In genomic region chr12:10272038-10272437, GRCm38 (mm10) we compare ENCODE assay signal across 21 mouse cellular contexts.
DNase-seq lines count a peak whose midpoint lies in the region; ATAC-seq and TF ChIP-seq lines count a peak whose summit lies in the region.
"Had no signal": no experiment of that assay in that cellular context is flagged by ENCODE, and none has a peak within 500 bp of the region (broad histone marks: within the 10 kb centered on the region; RNA-seq: fewer than 3 reads in every experiment).

No protein-coding gene starts in this region.

- H3K4me3 ChIP-seq in embryonic facial prominence, embryonic 14.5 days (ENCODE audit: low read depth, low read length), result no peak overlapping the region
- H3K4me3 ChIP-seq in embryonic facial prominence, embryonic 10.5 days, result no peak overlapping the region
- no peak overlapping the region for H3K4me3 ChIP-seq in layer of hippocampus, adult 2 months
- H3K4me3 ChIP-seq in forebrain, embryonic 12.5 days (replicated peaks), result no peak overlapping the region
- H3K4me3 ChIP-seq: gastrocnemius, adult 2 months; heart, embryonic 13.5 days; hindbrain, embryonic 15.5 days had no signal

- no peak overlapping the region for H3K4me2 ChIP-seq in embryonic facial prominence, embryonic 14.5 days (ENCODE audit: low read depth, low read length)
- H3K4me2 ChIP-seq in forebrain, embryonic 12.5 days, result no peak overlapping the region
- H3K4me2 ChIP-seq: heart, embryonic 13.5 days; hindbrain, embryonic 15.5 days had no signal

- no peak overlapping the region for H3K27ac ChIP-seq in embryonic facial prominence, embryonic 14.5 days (replicated peaks; ENCODE audit: low read depth, low read length)
- H3K27ac ChIP-seq in embryonic facial prominence, embryonic 10.5 days (replicated peaks), result no peak overlapping the region
- peak overlapping the region; percentile 11; the same call in 1 of the 2 replicates for H3K27ac ChIP-seq in layer of hippocampus, adult 2 months
- no peak overlapping the region for H3K27ac ChIP-seq in forebrain, embryonic 12.5 days
- H3K27ac ChIP-seq: gastrocnemius, adult 2 months; heart, embryonic 13.5 days; hindbrain, embryonic 15.5 days had no signal

- no peak for ATAC-seq in embryonic facial prominence, embryonic 14.5 days (ENCODE audit: low read depth)
- no peak for ATAC-seq in forebrain, embryonic 12.5 days (ENCODE audit: low FRiP score)
- ATAC-seq: activated CD4-positive, CD25-positive, alpha-beta regulatory T cell, adult 4 months; CD4-positive, CD25-positive, alpha-beta regulatory T cell, adult 4 months; forebrain, embryonic 16.5 days; Patski had no signal

- no peaks in the 10 kb centered on the region for H3K27me3 ChIP-seq in embryonic facial prominence, embryonic 14.5 days (replicated peaks; ENCODE audit: control insufficient read depth, insufficient read depth, low read length)
- no peaks in the 10 kb centered on the region for H3K27me3 ChIP-seq in embryonic facial prominence, embryonic 10.5 days (replicated peaks; ENCODE audit: low read depth, poor library complexity, severe bottlenecking)
- no peaks in the 10 kb centered on the region for H3K27me3 ChIP-seq in forebrain, embryonic 12.5 days
- H3K27me3 ChIP-seq: heart, embryonic 13.5 days; hindbrain, embryonic 15.5 days had no signal

- H3K9me3 ChIP-seq in embryonic facial prominence, embryonic 14.5 days (ENCODE audit: control insufficient read depth, low read length), result no peaks in the 10 kb centered on the region
- no peaks in the 10 kb centered on the region for H3K9me3 ChIP-seq in embryonic facial prominence, embryonic 10.5 days
- no peaks in the 10 kb centered on the region for H3K9me3 ChIP-seq in forebrain, embryonic 12.5 days
- H3K9me3 ChIP-seq: heart, embryonic 13.5 days; hindbrain, embryonic 15.5 days had no signal

- H3K9ac ChIP-seq in embryonic facial prominence, embryonic 14.5 days (ENCODE audit: low read depth, low read length), result no peak overlapping the region
- H3K9ac ChIP-seq in forebrain, embryonic 12.5 days, result no peak overlapping the region
- H3K9ac ChIP-seq: heart, embryonic 13.5 days; hindbrain, embryonic 15.5 days had no signal

- no peak for TF ChIP-seq CTCF in layer of hippocampus, adult 2 months (conservative IDR thresholded peaks at IDR 0.05)

- 60% methylated on average over 5 of the region's 5 CpGs for WGBS in embryonic facial prominence, embryonic 14.5 days
- WGBS in embryonic facial prominence, embryonic 10.5 days, result 86% methylated on average over 5 of the region's 5 CpGs
- WGBS in forebrain, embryonic 12.5 days, result 91% methylated on average over 5 of the region's 5 CpGs

- peak; percentile 9 for DNase-seq in embryonic facial prominence, embryonic 14.5 days (ENCODE audit: low spot score)
- no peak for DNase-seq in embryonic facial prominence, embryonic 10.5 days (ENCODE audit: low spot score)
- peak; percentile 11 to 29 for DNase-seq in layer of hippocampus, adult 2 months (ENCODE audit: low spot score in 2 of 2)
- DNase-seq in layer of hippocampus, postnatal 25 days (ENCODE audit: extremely low spot score in 1 of 2, low spot score in 1 of 2), result no peak
- peak; percentile 3 for DNase-seq in layer of hippocampus, adult 9-10 months (ENCODE audit: low spot score)
- DNase-seq in telencephalon, adult 2 months (ENCODE audit: low read depth, low spot score), result peak; percentile 40
- DNase-seq: adrenal gland, postnatal 14 days; B cell, adult 2 months; cerebellum, adult 18-20 months; cerebellum, adult 9-11 months; cerebellum, postnatal 36 days; gastrocnemius, adult 2 months; gastrocnemius, postnatal 25 days; heart, postnatal 36 days had no signal

- H3K36me3 ChIP-seq in embryonic facial prominence, embryonic 14.5 days (ENCODE audit: control insufficient read depth, insufficient read depth, low read length), result no peaks in the 10 kb centered on the region
- H3K36me3 ChIP-seq in embryonic facial prominence, embryonic 10.5 days (replicated peaks), result no peaks in the 10 kb centered on the region
- no peaks in the 10 kb centered on the region for H3K36me3 ChIP-seq in forebrain, embryonic 12.5 days (replicated peaks)
- H3K36me3 ChIP-seq: heart, embryonic 13.5 days; hindbrain, embryonic 15.5 days had no signal

- no peaks in the 10 kb centered on the region for H3K4me1 ChIP-seq in embryonic facial prominence, embryonic 14.5 days (ENCODE audit: control insufficient read depth, insufficient read depth, low read length)
- no peaks in the 10 kb centered on the region for H3K4me1 ChIP-seq in embryonic facial prominence, embryonic 10.5 days
- no peaks in the 10 kb centered on the region for H3K4me1 ChIP-seq in forebrain, embryonic 12.5 days
- H3K4me1 ChIP-seq: heart, embryonic 13.5 days; hindbrain, embryonic 15.5 days had no signal

Comparison
In these comparisons a context has a peak if more than half of its experiments do, and no peak if none do; other contexts are left out.
1. DNase-seq: peak in embryonic facial prominence, embryonic 14.5 days (single experiment), layer of hippocampus, adult 2 months (2 of 2), layer of hippocampus, adult 9-10 months (single experiment) and telencephalon, adult 2 months (single experiment); none in embryonic facial prominence, embryonic 10.5 days (single experiment) and layer of hippocampus, postnatal 25 days (0 of 2).